Mouse (Mus musculus) CH12.LX (cell line): ENCODE measurements around the gene Ccdc144b. TPM values are rescaled to one million over a fixed set of nuclear protein-coding genes. Genes with fewer than 3 reads are reported as not detected.

ENCODE experiments used
- DNase-seq: peaks from one replicate; pipeline ENCODE4 v3.0.0-alpha.2; 2013; ENCODE audit errors: extremely low read depth
- H3K27ac ChIP-seq: 2 replicates; pipeline ENCODE4 v1.5.1; 2012; ENCODE audit warnings: low read depth, mild to moderate bottlenecking, control low read depth, moderate library complexity; ENCODE audit not compliant: insufficient read depth
- H3K27me3 ChIP-seq: replicated peaks from 2 replicates; pipeline ENCODE3; 2012; ENCODE audit warnings: inconsistent platforms
- H3K36me3 ChIP-seq, 2 experiments: replicated peaks in 1 of 2; 2 replicates each; pipeline versions ENCODE3 to v1.6.1; 2012; ENCODE audit warnings: inconsistent platforms in 1 of 2, low read length in 1 of 2, mild to moderate bottlenecking in 1 of 2, mixed read lengths in 1 of 2, moderate library complexity in 1 of 2; ENCODE audit not compliant: control insufficient read depth in 1 of 2, insufficient read depth in 1 of 2
- H3K4me1 ChIP-seq, 2 experiments: 2 replicates each; pipeline ENCODE4 v1.6.1; 2012; ENCODE audit warnings: inconsistent platforms in 1 of 2, moderate library complexity in 1 of 2; ENCODE audit not compliant: insufficient read depth in 2 of 2, control insufficient read depth in 1 of 2
- H3K4me2 ChIP-seq: 2 replicates; pipeline ENCODE4 v1.6.1; 2012; ENCODE audit warnings: low read depth, mild to moderate bottlenecking, control low read depth; ENCODE audit not compliant: poor library complexity, insufficient read depth, severe bottlenecking
- H3K4me3 ChIP-seq, 3 experiments: fragments of 150-350 bp in 1 of 3; sonication (generic) in 1 of 3; replicated peaks in 1 of 3; 2 replicates each; pipeline versions ENCODE3 to v1.5.1; 2011 to 2012; ENCODE audit warnings: low read depth in 2 of 3, low read length in 2 of 3, mild to moderate bottlenecking in 2 of 3, moderate library complexity in 2 of 3, control low read depth in 1 of 3, improper control_type of control experiment in 1 of 3, inconsistent platforms in 1 of 3, mixed read lengths in 1 of 3; ENCODE audit not compliant: poor library complexity in 1 of 3
- H3K79me2 ChIP-seq: replicated peaks from 2 replicates; pipeline ENCODE4 v1.6.1; 2012; ENCODE audit warnings: mild to moderate bottlenecking, moderate library complexity; ENCODE audit not compliant: control insufficient read depth, poor library complexity, insufficient read depth, severe bottlenecking; ENCODE audit errors: extremely low read depth
- H3K9ac ChIP-seq: 2 replicates; pipeline ENCODE4 v1.6.1; 2012; ENCODE audit warnings: low read depth, mild to moderate bottlenecking, control low read depth, moderate library complexity; ENCODE audit not compliant: insufficient read depth
- H3K9me3 ChIP-seq: replicated peaks from 2 replicates; pipeline ENCODE3; 2012; ENCODE audit warnings: low read length, inconsistent platforms, mixed read lengths
- BHLHE40 ChIP-seq: IDR thresholded peaks from 2 replicates; pipeline ENCODE4 v1.6.1; 2011; ENCODE audit warnings: mild to moderate bottlenecking, low read depth, low read length, improper control_type of control experiment
- GABPA ChIP-seq: IDR thresholded peaks from 2 replicates; pipeline ENCODE4 v1.6.1; 2012; ENCODE audit warnings: low read depth, low read length, improper control_type of control experiment, inconsistent platforms; ENCODE audit not compliant: insufficient replicate concordance
- HCFC1 ChIP-seq: IDR thresholded peaks from 2 replicates; pipeline ENCODE4 v1.6.1; 2012; ENCODE audit warnings: low read depth, mild to moderate bottlenecking, inconsistent platforms, low read length, improper control_type of control experiment
- JUND ChIP-seq: conservative IDR thresholded peaks from 2 replicates; pipeline ENCODE4 v1.6.1; 2011; ENCODE audit warnings: low read depth, low read length, improper control_type of control experiment
- KAT2A ChIP-seq: IDR thresholded peaks from 2 replicates; pipeline ENCODE4 v1.6.1; 2012; ENCODE audit warnings: low read length, improper control_type of control experiment, inconsistent platforms; ENCODE audit not compliant: insufficient replicate concordance
- MAX ChIP-seq: IDR thresholded peaks from 2 replicates; pipeline ENCODE4 v1.6.1; 2011; ENCODE audit warnings: low read length, improper control_type of control experiment
- MAZ ChIP-seq: IDR thresholded peaks from 2 replicates; pipeline ENCODE4 v1.6.1; 2012; ENCODE audit warnings: low read depth, mild to moderate bottlenecking, inconsistent platforms, low read length, improper control_type of control experiment, moderate library complexity
- MEF2A ChIP-seq: IDR thresholded peaks from 2 replicates; pipeline ENCODE4 v1.6.1; 2014; ENCODE audit warnings: low read depth, mild to moderate bottlenecking, inconsistent platforms, low read length, improper control_type of control experiment, borderline replicate concordance
- MXI1 ChIP-seq: IDR thresholded peaks from 2 replicates; pipeline ENCODE4 v1.6.1; 2011; ENCODE audit warnings: mild to moderate bottlenecking, low read depth, low read length, improper control_type of control experiment
- NELFE ChIP-seq: IDR thresholded peaks from 2 replicates; pipeline ENCODE4 v1.6.1; 2011; ENCODE audit warnings: low read depth, low read length, improper control_type of control experiment
- NRF1 ChIP-seq: IDR thresholded peaks from 2 replicates; pipeline ENCODE4 v1.6.1; 2014; ENCODE audit warnings: low read depth, mild to moderate bottlenecking, inconsistent platforms, low read length, improper control_type of control experiment, moderate library complexity
- PAX5 ChIP-seq: IDR thresholded peaks from 2 replicates; pipeline ENCODE4 v1.6.1; 2012; ENCODE audit warnings: low read length, inconsistent platforms, mixed read lengths
- POLR2AphosphoS2 ChIP-seq: IDR thresholded peaks from 2 replicates; pipeline ENCODE4 v1.6.1; 2011; ENCODE audit warnings: low read depth, low read length, improper control_type of control experiment
- RAD21 ChIP-seq: IDR thresholded peaks from 2 replicates; pipeline ENCODE4 v1.6.1; 2011; ENCODE audit warnings: low read depth, mild to moderate bottlenecking, low read length, improper control_type of control experiment, moderate library complexity
- RCOR1 ChIP-seq: conservative IDR thresholded peaks from 2 replicates; pipeline ENCODE4 v1.6.1; 2012; ENCODE audit warnings: low read depth, mild to moderate bottlenecking, inconsistent platforms, low read length, improper control_type of control experiment
- SIN3A ChIP-seq: IDR thresholded peaks from 2 replicates; pipeline ENCODE4 v1.6.1; 2012; ENCODE audit warnings: low read length, improper control_type of control experiment, inconsistent platforms
- USF1 ChIP-seq: IDR thresholded peaks from 2 replicates; pipeline ENCODE4 v1.6.1; 2014; ENCODE audit warnings: low read depth, mild to moderate bottlenecking, inconsistent platforms, low read length, improper control_type of control experiment
- ZC3H11A ChIP-seq: IDR thresholded peaks from 2 replicates; pipeline ENCODE4 v1.6.1; 2012; ENCODE audit warnings: low read depth, mild to moderate bottlenecking, inconsistent platforms, low read length, improper control_type of control experiment
- ZNF384 ChIP-seq: IDR thresholded peaks from 2 replicates; pipeline ENCODE4 v1.6.1; 2012; ENCODE audit warnings: low read depth, low read length, improper control_type of control experiment, inconsistent platforms
- dilution Hi-C: fragments of 300-500 bp; cut with MboI; formaldehyde crosslinking; loops from 2 replicates; pipeline ENCODE4 v1.14.3; 2020; ENCODE audit warnings: low sequenced_read_pairs; ENCODE audit not compliant: extremely low pct_unique_long_range_greater_than_20kb, extremely low pct_ligation_motif_present
- in situ Hi-C: fragments of 300-500 bp; cut with MboI; formaldehyde crosslinking; loops from 3 replicates; pipeline ENCODE4 v1.14.3; 2019; ENCODE audit warnings: low sequenced_read_pairs, low pct_ligation_motif_present, low pct_unique_long_range_greater_than_20kb, mixed read lengths
- polyA plus RNA-seq: library from polyadenylated mRNA; unstranded; fragments of >175 nt; gene quantifications from 2 replicates; pipeline ENCODE4 v1.2.1, GENCODE M21; 2012; ENCODE audit warnings: low read depth; ENCODE audit not compliant: insufficient read length
- total RNA-seq, 2 experiments: library from RNA; depleted of rRNA; stranded (reverse); fragments of 300-350 nt in 1 of 2; fragments of >200 nt in 1 of 2; gene quantifications; 2 replicates each; pipeline ENCODE4 v1.2.3; 2012 to 2014

Gene Ccdc144b
- total and polyA plus RNA-seq, 3 experiments = 0.10 TPM; not detected in 2

DNA sequence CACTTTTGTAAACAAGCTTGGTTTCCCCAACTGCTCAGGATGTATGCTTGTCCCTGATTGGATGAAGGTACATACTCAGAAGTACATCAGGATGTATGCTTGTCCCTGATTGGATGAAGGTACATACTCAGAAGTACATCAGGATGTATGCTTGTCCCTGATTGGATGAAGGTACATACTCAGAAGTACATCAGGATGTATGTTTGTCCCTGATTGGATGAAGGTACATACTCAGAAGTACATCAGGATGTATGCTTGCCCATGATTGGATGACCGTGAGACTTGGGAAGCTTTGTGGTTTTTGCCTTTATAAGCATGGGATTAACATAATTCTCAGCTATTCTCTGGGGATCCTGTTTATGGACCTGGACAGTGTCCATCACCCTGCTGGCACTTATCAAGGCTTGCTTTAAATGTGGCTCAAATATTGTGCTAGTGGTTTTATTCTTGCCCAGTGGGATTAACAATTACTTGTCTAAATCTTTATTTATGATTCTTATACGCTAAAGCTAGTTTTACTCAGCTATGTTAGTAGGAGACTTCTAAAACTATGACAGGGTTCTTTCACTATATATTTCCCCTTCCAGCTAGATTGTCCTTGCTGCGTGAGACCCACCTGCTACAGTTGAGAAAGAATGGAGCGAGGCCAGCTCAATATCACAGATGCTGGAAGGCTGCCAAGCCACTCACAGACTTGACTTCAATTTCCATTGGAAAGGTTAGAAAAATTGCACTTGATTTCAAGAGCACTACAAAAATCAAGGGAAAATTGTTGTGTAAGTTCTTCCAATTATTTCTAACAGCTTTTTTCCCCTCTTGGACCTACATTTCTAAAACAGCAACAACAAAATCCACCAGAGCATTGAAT is 49.1 kb downstream of the Ccdc144b start:
- peaks cover 0 to 8% of the 10 kb centered on the region in 2 experiments; a peak in 1 of 4 replicates for H3K4me1 ChIP-seq
- in situ Hi-C loops = no loop called here
- H3K27me3 ChIP-seq = no peaks in the 10 kb centered on the region
- no peaks in the 10 kb centered on the region; the same call in 1 of the 2 replicates for H3K79me2 ChIP-seq
- no peak overlapping the region for H3K4me3 ChIP-seq
- H3K9ac ChIP-seq = no peak overlapping the region
- no peak for TF ChIP-seq MXI1
- TF ChIP-seq HCFC1 = no peak
- no peak for TF ChIP-seq PAX5
- no peak for TF ChIP-seq SIN3A
- no peak for TF ChIP-seq MEF2A
- no peak for TF ChIP-seq NELFE
- TF ChIP-seq USF1 = no peak
- TF ChIP-seq NRF1 = no peak
- TF ChIP-seq MAZ = no peak
- no peak for TF ChIP-seq GABPA
- no peak for TF ChIP-seq MAX
- TF ChIP-seq JUND = no peak
- TF ChIP-seq RCOR1 = no peak
- TF ChIP-seq ZC3H11A = no peak
- TF ChIP-seq ZNF384 = no peak
- no peak for TF ChIP-seq BHLHE40
- TF ChIP-seq POLR2AphosphoS2 = no peak
- no peak for TF ChIP-seq KAT2A
- no peak for TF ChIP-seq RAD21
- dilution Hi-C loops = no loop called here
- peaks cover 3% of the 10 kb centered on the region for H3K9me3 ChIP-seq
- H3K4me2 ChIP-seq = no peak overlapping the region
- no peak overlapping the region for H3K27ac ChIP-seq
- DNase-seq = no peak
- no peaks in the 10 kb centered on the region for H3K36me3 ChIP-seq
